Mouse (Mus musculus): ENCODE measurements at regions not wholly inside any gene's neighbourhood (a gene's known extent, or its start where the extent isn't known, plus 50 kb on each side); places are given as distances from the start of the nearest gene placed in this dataset.

DNA sequence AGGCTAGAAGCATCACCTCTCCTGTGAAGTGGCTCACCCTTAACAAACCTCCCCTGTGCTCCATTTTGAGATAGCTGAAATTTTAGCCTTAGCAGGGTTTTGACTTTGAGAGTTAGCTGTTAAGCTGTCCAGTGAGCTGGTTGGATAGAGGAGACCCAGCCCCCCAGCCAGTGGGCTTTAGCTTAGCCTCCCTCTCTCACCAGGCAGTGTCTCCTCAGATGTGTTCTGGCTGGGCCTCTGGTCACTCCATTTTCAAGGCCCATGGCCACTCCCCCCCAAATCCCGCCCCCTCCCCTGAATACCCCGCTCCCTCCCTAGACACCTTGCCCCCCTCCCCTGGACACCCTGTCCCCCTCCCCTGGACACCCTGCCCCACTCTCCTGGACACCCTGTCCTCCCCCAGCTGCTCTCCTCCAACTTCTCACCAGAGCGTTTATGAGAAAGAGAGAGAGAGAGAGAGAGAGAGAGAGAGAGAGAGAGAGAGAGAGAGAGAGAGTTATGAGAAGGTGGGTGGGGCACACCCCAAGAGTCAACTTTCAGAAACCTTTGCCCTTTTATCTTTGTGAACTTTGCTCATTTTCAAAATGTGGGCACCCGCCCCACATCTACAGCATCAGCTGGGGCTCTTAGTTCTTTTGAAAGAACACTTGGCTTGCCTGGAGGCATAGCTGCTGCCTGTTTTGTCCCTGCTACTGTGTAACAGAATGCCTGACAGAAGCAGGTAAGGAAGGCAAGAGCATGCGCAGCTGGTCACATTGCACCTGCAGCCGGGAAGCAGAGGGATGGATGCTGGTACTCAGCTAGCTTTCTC is 161.3 kb downstream of the Gadd45g start:
- TF ChIP-seq CTCF (IDR thresholded peaks at IDR 0.05; ENCODE audit: borderline replicate concordance, insufficient read depth, low read depth, low read length), result no peak
- TF ChIP-seq POLR2A (IDR thresholded peaks at IDR 0.05; ENCODE audit: borderline replicate concordance, insufficient read depth, low read length), result no peak
